Mouse (Mus musculus): Measurements from ENCODE around the gene Snx18.

DNA sequence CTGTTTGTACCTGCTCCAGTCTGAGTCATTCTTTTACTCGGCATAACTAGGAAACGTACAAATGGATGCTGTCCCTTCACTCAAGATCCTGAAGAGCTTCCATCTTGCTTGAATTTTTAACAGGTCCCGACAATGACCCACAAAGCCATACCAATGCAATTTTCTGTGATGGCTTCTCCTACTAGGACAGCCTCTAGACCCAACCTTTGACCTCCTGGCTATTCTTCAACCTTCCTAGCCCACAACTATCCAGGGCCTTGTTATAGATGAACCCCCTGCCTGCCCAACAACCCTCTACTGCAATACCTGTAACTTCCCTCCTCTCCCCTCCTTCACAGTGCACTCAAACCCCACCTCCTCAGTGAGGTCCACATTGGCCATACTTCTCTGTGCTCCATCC is 8.9 kb downstream of the Snx18 start:
- TF ChIP-seq MAFK (IDR thresholded peaks at IDR 0.05; ENCODE audit: insufficient read depth, low read depth, low read length) (no peak), ZNF384 (IDR thresholded peaks at IDR 0.05; ENCODE audit: low read depth, low read length) (no peak), ZC3H11A (IDR thresholded peaks at IDR 0.05; ENCODE audit: borderline replicate concordance, low read depth, low read length) (no peak)

Data from ES-E14 (cell line).